In genomic region chr4:97156841-97157345, GRCm38 (mm10) we compare ENCODE assay signal across 20 mouse cellular contexts. TPM values are rescaled to one million over a fixed set of nuclear protein-coding genes. Genes with fewer than 3 reads are reported as not detected.
DNase-seq lines count a peak whose midpoint lies in the region; ATAC-seq and TF ChIP-seq lines count a peak whose summit lies in the region.
"Had no signal": no experiment of that assay in that cellular context is flagged by ENCODE, and none has a peak within 500 bp of the region (broad histone marks: within the 10 kb centered on the region; RNA-seq: fewer than 3 reads in every experiment).

No protein-coding gene starts in this region.

- no peaks in the 10 kb centered on the region for H3K36me3 ChIP-seq in limb, embryonic 15.5 days
- H3K36me3 ChIP-seq: heart, embryonic 13.5 days; neural tube, embryonic 15.5 days had no signal

- DNase-seq in layer of hippocampus, adult 9-11 months, result peak; percentile 3
- DNase-seq in layer of hippocampus, postnatal 25 days (ENCODE audit: extremely low spot score in 1 of 2, low spot score in 1 of 2), result no peak
- peak; percentile 13 for DNase-seq in embryo, embryonic 10 days (ENCODE audit: low spot score)
- no peak for DNase-seq in cerebellum, adult 18-20 months
- DNase-seq in heart, adult 18-20 months, result no peak
- DNase-seq in urinary bladder, postnatal 4 days (ENCODE audit: low spot score in 2 of 2), result no peak
- DNase-seq: adrenal gland, postnatal 14 days; gastrocnemius, postnatal 14 days; kidney, adult 9 months; thymus, adult 2 months had no signal

- WGBS in limb, embryonic 15.5 days, result 39% methylated on average over 10 of the region's 10 CpGs

- H3K4me1 ChIP-seq in embryonic fibroblast, embryonic 13.5 days (ENCODE audit: control insufficient read depth, insufficient read depth, low read length), result peaks cover 4% of the 10 kb centered on the region; the same call in 1 of the 2 replicates
- peaks cover 5% of the 10 kb centered on the region; the same call in 1 of the 2 replicates for H3K4me1 ChIP-seq in limb, embryonic 15.5 days
- H3K4me1 ChIP-seq: heart, embryonic 13.5 days had no signal

- H3K4me3 ChIP-seq in embryonic fibroblast, embryonic 13.5 days (ENCODE audit: insufficient read depth, low read length), result no peak overlapping the region
- H3K4me3 ChIP-seq in limb, embryonic 15.5 days, result no peak overlapping the region
- H3K4me3 ChIP-seq: heart, embryonic 13.5 days; neural tube, embryonic 15.5 days had no signal

- no peak overlapping the region for H3K9ac ChIP-seq in limb, embryonic 15.5 days
- H3K9ac ChIP-seq: heart, embryonic 13.5 days; liver, embryonic 14.5 days; neural tube, embryonic 15.5 days had no signal

- no peak for TF ChIP-seq CTCF in embryonic fibroblast, embryonic 13.5 days (IDR thresholded peaks at IDR 0.05; ENCODE audit: borderline replicate concordance, insufficient read depth, low read length)

- H3K9me3 ChIP-seq in limb, embryonic 15.5 days, result no peaks in the 10 kb centered on the region
- H3K9me3 ChIP-seq: heart, embryonic 13.5 days; neural tube, embryonic 15.5 days had no signal

- no peaks in the 10 kb centered on the region for H3K27me3 ChIP-seq in limb, embryonic 15.5 days
- H3K27me3 ChIP-seq: heart, embryonic 13.5 days; neural tube, embryonic 15.5 days had no signal

- H3K4me2 ChIP-seq in limb, embryonic 15.5 days, result no peak overlapping the region
- H3K4me2 ChIP-seq: heart, embryonic 13.5 days; neural tube, embryonic 15.5 days had no signal

- ATAC-seq in limb, embryonic 15.5 days (ENCODE audit: insufficient number of reproducible peaks, low FRiP score, low TSS enrichment, low read depth), result no peak
- ATAC-seq: forebrain, embryonic 16.5 days had no signal

- no peak for TF ChIP-seq POLR2A in embryonic fibroblast, embryonic 13.5 days (IDR thresholded peaks at IDR 0.05; ENCODE audit: low read depth, low read length)

- 0 out of 2 replicates have a peak overlapping the region, but pooled peaks have one; percentile 25 for H3K27ac ChIP-seq in embryonic fibroblast, embryonic 13.5 days (ENCODE audit: insufficient read depth, low read length)
- H3K27ac ChIP-seq in limb, embryonic 15.5 days, result 0 out of 2 replicates have a peak overlapping the region, but pooled peaks have one; percentile 43
- H3K27ac ChIP-seq: heart, embryonic 13.5 days; liver, embryonic 14.5 days; neural tube, embryonic 15.5 days had no signal

RNA-seq across cellular contexts. Expression of gene Gm10192, which starts 26.1 kb away (rescaled TPM):
- total RNA-seq in layer of hippocampus, postnatal 25 days (2021), result not detected
- polyA plus RNA-seq in embryonic fibroblast, embryonic 13.5 days (2011; ENCODE audit: insufficient read length, low read depth, missing spikeins), result not detected in 2 replicates
- polyA plus RNA-seq in limb, embryonic 15.5 days (2015; fragmentation: Nextera tagmentation; extraction: Ambion mirVana), result not detected in 2 replicates
- not detected for total RNA-seq in heart, adult 18-20 months (2021)
- total RNA-seq: adrenal gland, postnatal 14 days; common myeloid progenitor, adult 5-6 weeks; ES-E14; gastrocnemius, postnatal 14 days; left cerebral cortex, postnatal 14 days had no signal
- polyA plus RNA-seq: C2C12; forebrain, embryonic 16.5 days; heart, embryonic 13.5 days; liver, embryonic 14.5 days; neural tube, embryonic 15.5 days; thymus, adult 2 months had no signal

Comparison
In these comparisons a context has a peak if more than half of its experiments do, and no peak if none do; other contexts are left out.
1. DNase-seq: peak in layer of hippocampus, adult 9-11 months (single experiment) and embryo, embryonic 10 days (single experiment); none in layer of hippocampus, postnatal 25 days (0 of 2), cerebellum, adult 18-20 months (0 of 2), heart, adult 18-20 months (0 of 2) and urinary bladder, postnatal 4 days (0 of 2).